12 mouse cellular contexts compared by ENCODE assay signal in genomic region chr14:78372102-78372501, GRCm38 (mm10).
"Had no signal": no experiment of that assay in that cellular context is flagged by ENCODE, and none has a peak within 500 bp of the region (broad histone marks: within the 10 kb centered on the region; RNA-seq: fewer than 3 reads in every experiment).

No protein-coding gene starts in this region.

- ATAC-seq: liver, postnatal 0 days; lung, postnatal 0 days; midbrain, embryonic 13.5 days; midbrain, embryonic 15.5 days had no signal

- DNase-seq: liver, postnatal 0 days; lung, adult 2 months; lung, postnatal 14 days; lung, postnatal 36 days; right cerebral cortex, postnatal 14 days; spleen, adult 18-20 months; thymus, adult 18-20 months; thymus, postnatal 25 days; thymus, postnatal 4 days had no signal
